ENCODE assay signal across 27 mouse cellular contexts in the genomic region with DNA sequence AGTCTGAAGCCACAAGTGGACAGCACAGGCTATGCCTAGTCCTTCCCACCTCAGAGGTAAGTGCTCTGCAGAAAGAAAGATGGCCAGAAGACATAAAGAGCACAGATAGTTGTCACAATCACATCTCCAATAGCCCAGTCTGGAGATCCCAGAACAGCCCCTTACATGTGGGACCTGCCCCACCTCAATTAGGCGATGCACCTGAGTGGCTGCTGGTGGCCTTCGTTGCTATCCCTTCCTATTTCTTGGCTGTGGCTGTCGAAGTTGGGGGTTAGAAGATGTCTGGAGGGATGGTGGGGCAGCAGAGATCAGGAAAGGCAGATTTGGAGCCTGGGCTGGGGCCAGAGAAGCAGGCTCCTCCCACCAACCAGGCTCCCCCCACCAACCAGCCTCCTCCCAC.
"Had no signal": no experiment of that assay in that cellular context is flagged by ENCODE, and none has a peak within 500 bp of the region (broad histone marks: within the 10 kb centered on the region; RNA-seq: fewer than 3 reads in every experiment).

No protein-coding gene starts in this region.

- DNase-seq: gastrocnemius, postnatal 10 days; gastrocnemius, postnatal 25 days; heart, adult 2 months; heart, postnatal 10 days; heart, postnatal 4 days; kidney, adult 2 months; kidney, adult 9 months; kidney, postnatal 10 days; kidney, postnatal 25 days; kidney, postnatal 4 days; layer of hippocampus, adult 9-11 months; liver had no signal

- H3K27ac ChIP-seq: gastrocnemius, adult 2 months; heart, adult 2 months; hindbrain, embryonic 10.5 days; hindbrain, embryonic 12.5 days; hindbrain, embryonic 14.5 days; intestine, embryonic 15.5 days; kidney, embryonic 15.5 days; left cerebral cortex, adult 2 months; limb, embryonic 10.5 days; limb, embryonic 12.5 days had no signal

- H3K4me3 ChIP-seq: gastrocnemius, adult 2 months; heart, adult 2 months; heart, embryonic 12.5 days; hindbrain, embryonic 10.5 days; hindbrain, embryonic 12.5 days; intestine, embryonic 15.5 days; kidney, embryonic 15.5 days; left cerebral cortex, adult 2 months; limb, embryonic 10.5 days; limb, embryonic 12.5 days had no signal

- H3K9ac ChIP-seq: heart, embryonic 12.5 days; hindbrain, embryonic 12.5 days; hindbrain, embryonic 14.5 days; intestine, embryonic 15.5 days; kidney, embryonic 15.5 days; limb, embryonic 12.5 days had no signal

- H3K4me1 ChIP-seq: heart, embryonic 12.5 days; intestine, embryonic 15.5 days; limb, embryonic 12.5 days had no signal

- H3K36me3 ChIP-seq: heart, embryonic 12.5 days; hindbrain, embryonic 10.5 days; hindbrain, embryonic 12.5 days; intestine, embryonic 15.5 days; kidney, embryonic 15.5 days; limb, embryonic 10.5 days; limb, embryonic 12.5 days had no signal

- ATAC-seq: forebrain, embryonic 16.5 days; hindbrain, embryonic 16.5 days; inflammation-experienced regulatory T-cells, adult 6 months; intestine, embryonic 15.5 days; intestine, postnatal 0 days had no signal

- H3K9me3 ChIP-seq: heart, embryonic 12.5 days; hindbrain, embryonic 10.5 days; hindbrain, embryonic 12.5 days; intestine, embryonic 15.5 days; kidney, embryonic 15.5 days; limb, embryonic 10.5 days; limb, embryonic 12.5 days had no signal

- H3K27me3 ChIP-seq: hindbrain, embryonic 12.5 days; intestine, embryonic 15.5 days had no signal

- H3K4me2 ChIP-seq: heart, embryonic 12.5 days; hindbrain, embryonic 12.5 days; hindbrain, embryonic 14.5 days; intestine, embryonic 15.5 days; kidney, embryonic 15.5 days; limb, embryonic 12.5 days; liver, embryonic 11.5 days had no signal
